Mouse (Mus musculus): ENCODE data around the gene G0s2. TPM values are rescaled to one million over a fixed set of nuclear protein-coding genes. Genes with fewer than 3 reads are reported as not detected.

G0s2 gene
- polyA plus RNA-seq (2014; fragmentation: Illumina TruSeq; extraction: RNeasy Lipid Tissue Mini Kit (QIAGEN cat#74804); ENCODE audit: low read depth, low replicate concordance), result not detected

DNA sequence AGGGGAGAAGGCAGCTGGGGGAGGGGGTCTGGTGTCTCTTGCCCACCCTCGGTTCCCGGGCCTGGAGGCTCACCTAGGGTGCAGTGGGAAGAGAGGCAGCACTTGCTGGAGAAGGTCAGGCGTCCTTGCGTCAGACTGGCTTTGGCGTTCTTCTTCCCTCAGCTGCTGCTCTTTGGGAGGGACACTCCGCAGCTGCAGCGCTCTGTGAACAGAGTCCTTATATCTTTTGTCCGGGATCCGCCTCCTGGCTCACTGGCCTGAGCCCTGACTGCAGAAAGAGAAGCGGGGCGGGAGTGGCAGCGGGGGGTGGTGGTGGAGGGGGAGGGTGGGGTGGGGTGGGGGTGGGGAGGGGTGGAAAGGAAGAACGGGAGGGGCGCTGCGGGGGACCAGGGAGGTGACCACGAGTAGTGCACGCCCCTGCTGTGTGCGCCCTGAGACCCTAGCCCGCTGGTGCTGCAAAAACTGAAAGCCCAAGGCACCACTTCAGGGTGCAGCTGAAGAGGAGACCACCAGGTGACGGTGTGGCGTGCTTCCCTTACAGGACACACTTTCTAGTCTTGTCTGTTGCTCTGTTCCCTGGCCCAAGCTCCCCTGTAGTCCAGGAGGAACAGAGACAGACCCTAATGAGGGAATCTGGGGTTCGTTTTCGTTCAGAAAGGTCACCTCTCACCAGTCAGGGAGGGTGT lies at the start of gene G0s2:
Gene G0s2, minus strand, starts transcription at position 302 of the 686 bp plus-strand sequence.

DNA sequence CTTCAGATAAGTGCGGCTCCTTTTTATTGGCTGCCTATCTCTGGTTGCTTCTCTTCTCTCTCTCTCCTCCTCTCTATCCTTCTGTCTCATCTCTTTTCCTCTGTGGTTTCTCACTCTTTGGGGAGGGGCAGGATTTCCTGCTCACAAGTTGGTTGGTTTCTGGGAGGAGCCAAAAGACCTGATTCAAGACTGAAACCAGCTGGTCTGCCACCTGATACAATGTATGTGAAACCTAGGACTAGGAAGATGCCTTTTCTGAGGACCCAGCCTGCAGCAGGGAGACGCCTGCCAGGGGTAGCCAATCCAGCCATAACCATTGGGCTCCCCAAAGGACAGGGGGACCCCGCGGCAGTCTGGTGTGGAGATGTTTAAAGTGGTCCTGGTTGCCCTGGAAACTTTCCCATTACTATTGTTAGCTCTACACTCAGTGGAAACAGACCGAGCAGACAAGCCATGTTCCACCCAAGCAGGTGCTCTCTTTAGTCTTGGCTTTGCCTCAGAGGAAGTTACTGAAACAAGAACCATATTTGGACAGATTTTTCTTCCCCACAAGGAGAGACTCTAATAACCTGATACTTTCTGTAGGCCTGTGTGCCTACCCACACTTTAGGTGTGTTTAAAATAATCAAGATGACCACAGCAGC lies 8.9 kb downstream of the G0s2 start, which contains the start of gene Hsd11b1:
Gene Hsd11b1, minus strand, starts transcription at position 121 of the 644 bp plus-strand sequence.

Other genes starting within 250 kb of the G0s2 start
- gene Syt14, start 237.4 kb downstream of the G0s2 start, polyA plus RNA-seq (2014; fragmentation: Illumina TruSeq; extraction: RNeasy Lipid Tissue Mini Kit (QIAGEN cat#74804); ENCODE audit: low read depth, low replicate concordance), result 2.0 TPM
- 16.4 TPM for gene Diexf, start 142.9 kb downstream of the G0s2 start, polyA plus RNA-seq (2014; fragmentation: Illumina TruSeq; extraction: RNeasy Lipid Tissue Mini Kit (QIAGEN cat#74804); ENCODE audit: low read depth, low replicate concordance)
- 221 TPM for gene Irf6, start 120.1 kb downstream of the G0s2 start, polyA plus RNA-seq (2014; fragmentation: Illumina TruSeq; extraction: RNeasy Lipid Tissue Mini Kit (QIAGEN cat#74804); ENCODE audit: low read depth, low replicate concordance)
- gene A130010J15Rik, start 105.2 kb downstream of the G0s2 start, polyA plus RNA-seq (2014; fragmentation: Illumina TruSeq; extraction: RNeasy Lipid Tissue Mini Kit (QIAGEN cat#74804); ENCODE audit: low read depth, low replicate concordance), result 24.4 TPM
- 3.2 TPM for gene Traf3ip3, start 71.5 kb downstream of the G0s2 start, polyA plus RNA-seq (2014; fragmentation: Illumina TruSeq; extraction: RNeasy Lipid Tissue Mini Kit (QIAGEN cat#74804); ENCODE audit: low read depth, low replicate concordance)
- gene Lamb3, start 65.5 kb downstream of the G0s2 start, polyA plus RNA-seq (2014; fragmentation: Illumina TruSeq; extraction: RNeasy Lipid Tissue Mini Kit (QIAGEN cat#74804); ENCODE audit: low read depth, low replicate concordance), result 11.9 TPM
- gene Hsd11b1, start 9.1 kb downstream of the G0s2 start, polyA plus RNA-seq (2014; fragmentation: Illumina TruSeq; extraction: RNeasy Lipid Tissue Mini Kit (QIAGEN cat#74804); ENCODE audit: low read depth, low replicate concordance), result 12.0 TPM
- not detected for gene Camk1g, start 97.1 kb upstream of the G0s2 start, polyA plus RNA-seq (2014; fragmentation: Illumina TruSeq; extraction: RNeasy Lipid Tissue Mini Kit (QIAGEN cat#74804); ENCODE audit: low read depth, low replicate concordance)